Mouse (Mus musculus): ENCODE data around the gene Unc13b. TPM values are rescaled to one million over a fixed set of nuclear protein-coding genes. Genes with fewer than 3 reads are reported as not detected.

Unc13b gene
- polyA plus RNA-seq, 1 experiment from 2014 or later: 19.7 TPM

- Histone ChIP-seq H3K4me3 (peak overlapping the region; percentile 76; the same call in 1 of the 2 replicates), H3K27ac (no peak overlapping the region), H3K9me3 (no peaks in the 10 kb centered on the region), H3K36me3 (no peaks in the 10 kb centered on the region), H3K4me1 (replicated peaks) (peaks cover 18% of the 10 kb centered on the region), H3K9ac (no peak overlapping the region), H3K4me2 (peak overlapping the region; percentile 72; the same call in 1 of the 2 replicates), H3K27me3 (no peaks in the 10 kb centered on the region)
- 63% methylated on average over 3 of the region's 3 CpGs for WGBS
- ATAC-seq (ENCODE audit: low FRiP score): no peak
Observed at GRCm38 (mm10) chr4:43060286-43060685, 1.5 kb downstream of the Unc13b start.

- Histone ChIP-seq H3K4me3 (no peak overlapping the region), H3K4me2 (no peak overlapping the region), H3K9ac (no peak overlapping the region), H3K36me3 (no peaks in the 10 kb centered on the region), H3K27me3 (no peaks in the 10 kb centered on the region), H3K27ac (no peak overlapping the region), H3K4me1 (replicated peaks) (peaks cover 6% of the 10 kb centered on the region), H3K9me3 (no peaks in the 10 kb centered on the region)
- WGBS: 98% methylated on average over 4 of the region's 4 CpGs
- ATAC-seq (ENCODE audit: low FRiP score): no peak
Observed at GRCm38 (mm10) chr4:43065471-43065870, 6.7 kb downstream of the Unc13b start.

DNA sequence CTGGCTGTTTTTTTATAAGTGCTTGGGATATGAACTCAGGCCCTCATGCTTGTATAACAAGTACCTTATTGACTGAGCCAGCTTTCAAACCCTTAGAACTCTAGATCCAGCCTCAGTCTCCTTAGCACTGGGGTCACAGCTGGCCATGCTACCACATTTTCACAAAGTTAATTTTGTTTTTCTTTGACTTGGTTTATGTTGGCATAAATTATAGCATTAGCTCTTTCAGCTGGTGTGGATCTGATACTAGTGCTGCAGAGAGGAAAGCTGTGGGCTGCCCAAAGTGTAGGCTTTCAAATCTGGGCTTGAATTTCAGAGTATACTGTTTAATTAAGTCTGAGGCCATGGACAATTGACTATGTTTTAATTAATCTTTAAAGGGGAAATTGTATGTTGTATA is 16.2 kb downstream of the Unc13b start:
- H3K27ac ChIP-seq: no peak overlapping the region
- H3K9me3 ChIP-seq: no peaks in the 10 kb centered on the region
- H3K36me3 ChIP-seq: no peaks in the 10 kb centered on the region
- H3K4me1 ChIP-seq (replicated peaks): no peaks in the 10 kb centered on the region
- ATAC-seq (ENCODE audit: low FRiP score): no peak
- H3K4me2 ChIP-seq: no peak overlapping the region
- H3K9ac ChIP-seq: no peak overlapping the region
- no peaks in the 10 kb centered on the region for H3K27me3 ChIP-seq
- H3K4me3 ChIP-seq: no peak overlapping the region

DNA sequence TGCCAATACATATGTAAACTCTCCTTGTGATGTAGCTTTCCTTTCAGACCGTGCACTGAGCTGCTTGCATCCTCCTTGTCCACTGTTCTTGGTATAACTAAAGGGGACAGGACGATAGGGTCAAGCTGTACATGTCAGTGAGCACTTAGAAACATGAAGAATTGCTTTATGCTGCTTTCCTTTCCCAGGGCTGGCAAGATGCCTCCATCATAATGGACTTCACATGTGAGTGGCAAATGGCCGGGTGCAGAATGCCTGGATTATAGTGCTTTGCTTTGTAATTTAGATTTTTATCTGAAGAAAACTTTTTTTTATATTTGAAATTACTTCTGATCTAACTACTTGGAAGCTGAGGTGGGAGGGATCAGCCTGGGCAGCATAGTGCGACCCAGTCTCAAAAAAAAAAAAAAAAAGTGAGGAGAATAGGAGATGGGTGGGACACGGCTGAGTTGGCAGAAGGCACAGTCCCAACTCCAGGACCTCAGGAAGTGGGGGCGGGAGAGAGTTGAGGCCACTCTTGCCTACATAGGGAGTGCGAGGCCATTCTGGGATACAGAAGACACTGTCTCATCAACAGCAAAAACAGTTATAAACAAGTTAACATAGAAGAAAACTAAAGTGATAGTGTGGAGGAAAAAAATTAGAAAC is 19.4 kb downstream of the Unc13b start:
- no peak overlapping the region for H3K4me2 ChIP-seq
- H3K36me3 ChIP-seq: no peaks in the 10 kb centered on the region
- WGBS: 65% methylated on average over 7 of the region's 7 CpGs
- no peaks in the 10 kb centered on the region for H3K27me3 ChIP-seq
- no peaks in the 10 kb centered on the region for H3K4me1 ChIP-seq (replicated peaks)
- ATAC-seq (ENCODE audit: low FRiP score): no peak
- no peak overlapping the region for H3K9ac ChIP-seq
- H3K27ac ChIP-seq: no peak overlapping the region
- no peaks in the 10 kb centered on the region for H3K9me3 ChIP-seq
- H3K4me3 ChIP-seq: no peak overlapping the region

- Histone ChIP-seq H3K27ac (no peak overlapping the region), H3K36me3 (no peaks in the 10 kb centered on the region), H3K4me2 (no peak overlapping the region), H3K9me3 (no peaks in the 10 kb centered on the region), H3K9ac (no peak overlapping the region), H3K27me3 (no peaks in the 10 kb centered on the region), H3K4me1 (replicated peaks) (no peaks in the 10 kb centered on the region), H3K4me3 (no peak overlapping the region)
- 77% methylated on average over 2 of the region's 2 CpGs for WGBS
- ATAC-seq (ENCODE audit: low FRiP score): no peak
Observed at GRCm38 (mm10) chr4:43082458-43082857, 23.7 kb downstream of the Unc13b start.

DNA sequence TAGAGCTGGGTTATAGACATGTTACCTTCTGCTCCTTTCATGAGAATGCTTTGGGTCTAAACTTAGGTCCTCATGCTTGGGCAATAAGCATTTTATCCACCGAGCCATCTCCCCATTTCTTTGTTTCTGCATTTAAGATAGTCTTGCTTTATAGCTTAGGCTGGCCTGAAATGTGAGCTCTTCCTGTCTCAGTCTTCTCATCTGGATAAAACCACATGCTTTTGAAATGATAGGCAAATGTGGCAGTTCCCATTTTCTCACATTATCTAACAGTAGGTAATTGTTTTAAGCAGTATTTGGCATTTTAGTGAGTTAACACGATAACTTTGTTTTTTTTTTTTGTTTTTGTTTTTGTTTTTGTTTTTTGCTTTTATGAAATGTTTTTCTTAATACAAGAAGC is 31.2 kb downstream of the Unc13b start:
- Histone ChIP-seq H3K9me3 (no peaks in the 10 kb centered on the region), H3K4me1 (replicated peaks) (no peaks in the 10 kb centered on the region), H3K9ac (no peak overlapping the region), H3K4me2 (no peak overlapping the region), H3K27me3 (no peaks in the 10 kb centered on the region), H3K27ac (no peak overlapping the region), H3K4me3 (no peak overlapping the region), H3K36me3 (0 out of 2 replicates have a peak, but pooled peaks cover 2% of the 10 kb centered on the region)
- WGBS: 89% methylated on average over 2 of the region's 2 CpGs
- ATAC-seq (ENCODE audit: low FRiP score): no peak

DNA sequence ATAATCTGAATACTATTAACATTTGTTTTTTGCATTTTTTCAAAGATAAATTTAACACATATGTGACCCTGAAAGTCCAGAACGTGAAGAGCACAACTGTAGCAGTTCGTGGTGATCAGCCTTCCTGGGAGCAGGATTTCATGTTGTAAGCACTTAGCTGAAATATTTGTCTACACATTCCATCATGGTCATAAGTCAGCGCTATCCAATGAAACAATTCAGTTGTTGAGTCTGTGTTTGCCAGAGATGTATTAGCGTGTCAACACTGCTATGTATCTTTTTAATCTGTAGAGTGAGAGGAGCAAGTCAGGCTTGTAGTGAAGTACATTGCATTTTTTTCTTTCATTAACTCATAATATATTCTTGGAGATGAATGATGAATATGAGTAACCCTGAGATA is 32.4 kb downstream of the Unc13b start:
- Histone ChIP-seq H3K9me3 (no peaks in the 10 kb centered on the region), H3K27me3 (no peaks in the 10 kb centered on the region), H3K9ac (no peak overlapping the region), H3K4me2 (no peak overlapping the region), H3K4me3 (no peak overlapping the region), H3K4me1 (replicated peaks) (no peaks in the 10 kb centered on the region), H3K36me3 (peaks cover 8% of the 10 kb centered on the region; the same call in 1 of the 2 replicates), H3K27ac (no peak overlapping the region)
- ATAC-seq (ENCODE audit: low FRiP score): no peak
- 87% methylated on average over 4 of the region's 4 CpGs for WGBS

DNA sequence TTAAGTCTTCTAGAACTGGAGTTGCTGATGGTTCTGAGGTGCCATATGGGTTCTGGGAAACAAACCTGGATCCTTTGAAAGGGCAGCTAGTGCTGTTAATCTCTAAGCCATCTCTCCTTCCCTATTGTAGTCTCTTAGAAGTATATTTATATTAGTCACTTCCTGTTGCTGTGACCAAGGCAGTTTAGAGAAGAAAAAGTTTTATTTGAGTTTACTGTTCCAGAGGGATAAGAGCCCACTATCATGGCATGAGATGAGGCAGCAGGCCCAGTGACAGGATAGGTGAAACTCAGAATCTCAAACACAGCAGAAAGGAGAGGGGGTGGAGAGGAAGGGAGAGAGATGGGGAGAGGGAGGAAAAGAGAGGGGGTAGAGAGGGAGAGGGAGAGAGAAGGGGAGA is 54.7 kb downstream of the Unc13b start:
- no peak overlapping the region for H3K4me2 ChIP-seq
- 0 out of 2 replicates have a peak, but pooled peaks cover 3% of the 10 kb centered on the region for H3K36me3 ChIP-seq
- no peaks in the 10 kb centered on the region for H3K27me3 ChIP-seq
- no peak overlapping the region for H3K4me3 ChIP-seq
- H3K4me1 ChIP-seq (replicated peaks): no peaks in the 10 kb centered on the region
- no peaks in the 10 kb centered on the region for H3K9me3 ChIP-seq
- no peak for ATAC-seq (ENCODE audit: low FRiP score)
- no peak overlapping the region for H3K9ac ChIP-seq
- no peak overlapping the region for H3K27ac ChIP-seq

- no peaks in the 10 kb centered on the region for H3K9me3 ChIP-seq
- no peaks in the 10 kb centered on the region for H3K27me3 ChIP-seq
- H3K4me2 ChIP-seq: no peak overlapping the region
- H3K4me1 ChIP-seq (replicated peaks): no peaks in the 10 kb centered on the region
- ATAC-seq (ENCODE audit: low FRiP score): no peak
- no peak overlapping the region for H3K27ac ChIP-seq
- 89% methylated on average over 2 of the region's 2 CpGs for WGBS
- H3K4me3 ChIP-seq: no peak overlapping the region
- H3K36me3 ChIP-seq: 0 out of 2 replicates have a peak, but pooled peaks cover 3% of the 10 kb centered on the region
- H3K9ac ChIP-seq: no peak overlapping the region
Observed at GRCm38 (mm10) chr4:43114512-43114911, 55.8 kb downstream of the Unc13b start.

DNA sequence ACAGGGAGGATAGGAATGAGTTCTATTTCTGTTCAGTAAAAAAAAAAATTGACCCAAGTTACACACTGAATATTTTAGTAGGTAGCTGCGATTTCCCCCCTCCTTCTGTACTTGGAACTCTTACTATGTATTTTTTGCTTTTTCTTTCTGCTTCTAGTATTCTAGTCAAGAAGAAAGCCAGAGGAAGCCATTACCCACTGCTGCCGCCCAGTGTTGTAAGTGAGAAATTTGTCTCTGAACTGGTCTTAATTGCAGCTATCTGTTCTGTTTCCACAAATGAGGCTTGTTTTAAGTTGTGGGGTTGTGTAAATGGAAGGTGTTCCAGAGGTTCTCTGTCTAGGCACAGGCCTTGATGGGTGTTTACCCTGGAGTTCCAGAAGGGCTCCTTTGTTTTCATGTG is 56.2 kb downstream of the Unc13b start:
- H3K9me3 ChIP-seq: no peaks in the 10 kb centered on the region
- no peaks in the 10 kb centered on the region for H3K4me1 ChIP-seq (replicated peaks)
- no peak overlapping the region for H3K4me3 ChIP-seq
- no peaks in the 10 kb centered on the region for H3K27me3 ChIP-seq
- WGBS: 21% methylated on average over 2 of the region's 2 CpGs
- no peak for ATAC-seq (ENCODE audit: low FRiP score)
- no peak overlapping the region for H3K27ac ChIP-seq
- no peak overlapping the region for H3K9ac ChIP-seq
- H3K4me2 ChIP-seq: no peak overlapping the region
- 0 out of 2 replicates have a peak, but pooled peaks cover 3% of the 10 kb centered on the region for H3K36me3 ChIP-seq

GRCm38 (mm10) chr4:43116249-43116648 is 57.5 kb downstream of the Unc13b start:
- Histone ChIP-seq H3K27me3 (no peaks in the 10 kb centered on the region), H3K4me2 (no peak overlapping the region), H3K36me3 (no peaks in the 10 kb centered on the region), H3K4me1 (replicated peaks) (no peaks in the 10 kb centered on the region), H3K9me3 (no peaks in the 10 kb centered on the region), H3K27ac (no peak overlapping the region), H3K9ac (no peak overlapping the region), H3K4me3 (no peak overlapping the region)
- 87% methylated on average over 2 of the region's 2 CpGs for WGBS
- ATAC-seq (ENCODE audit: low FRiP score): no peak

DNA sequence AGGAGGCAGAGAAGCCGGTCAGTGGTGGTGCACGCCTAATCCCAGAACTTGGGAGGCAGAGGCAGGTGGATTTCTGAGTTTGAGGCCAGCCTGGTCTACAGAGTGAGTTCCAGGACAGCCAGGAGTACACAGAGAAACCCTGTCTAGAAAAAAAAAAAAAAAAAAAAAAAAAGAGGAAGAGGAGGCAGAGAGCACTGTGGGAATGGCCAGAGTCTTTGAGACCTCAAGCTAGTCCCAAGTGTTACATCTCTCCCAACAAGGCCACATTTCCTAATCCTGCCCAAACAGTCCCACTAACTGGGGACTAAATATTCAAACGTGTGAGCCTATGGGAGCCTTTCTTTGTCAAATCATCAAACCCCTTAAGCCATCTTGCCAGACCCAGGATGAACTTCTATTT is 71.0 kb downstream of the Unc13b start:
- Histone ChIP-seq H3K4me1 (replicated peaks) (no peaks in the 10 kb centered on the region), H3K9ac (no peak overlapping the region), H3K9me3 (no peaks in the 10 kb centered on the region), H3K36me3 (no peaks in the 10 kb centered on the region), H3K4me3 (no peak overlapping the region), H3K27me3 (no peaks in the 10 kb centered on the region), H3K4me2 (no peak overlapping the region), H3K27ac (no peak overlapping the region)
- no peak for ATAC-seq (ENCODE audit: low FRiP score)
- 89% methylated on average over 3 of the region's 3 CpGs for WGBS

GRCm38 (mm10) chr4:43142610-43143009 is 83.9 kb downstream of the Unc13b start:
- H3K27me3 ChIP-seq: no peaks in the 10 kb centered on the region
- no peaks in the 10 kb centered on the region for H3K9me3 ChIP-seq
- no peak overlapping the region for H3K4me2 ChIP-seq
- no peak overlapping the region for H3K27ac ChIP-seq
- no peak for ATAC-seq (ENCODE audit: low FRiP score)
- no peaks in the 10 kb centered on the region for H3K4me1 ChIP-seq (replicated peaks)
- no peak overlapping the region for H3K4me3 ChIP-seq
- WGBS: 79% methylated on average over 1 of the region's 1 CpGs
- H3K9ac ChIP-seq: no peak overlapping the region
- peaks cover 4% of the 10 kb centered on the region; the same call in 1 of the 2 replicates for H3K36me3 ChIP-seq
